Mouse (Mus musculus) hindbrain, embryonic 14.5 days (tissue): Measurements from ENCODE around the gene Sptb. TPM values are rescaled to one million over a fixed set of nuclear protein-coding genes. Genes with fewer than 3 reads are reported as not detected.

Experiments
- ATAC-seq: fragments of 200-750 bp; cut with Nextera tagmentation; 2 replicates; pipeline ENCODE4 v1.8.0; 2017; ENCODE audit warnings: moderate number of reproducible peaks, mild to moderate bottlenecking, moderate TSS enrichment, moderate library complexity; ENCODE audit not compliant: low FRiP score
- DNase-seq: peaks from one replicate; pipeline ENCODE4 v3.0.0-alpha.2; 2015; ENCODE audit warnings: low spot score
- H3K27ac ChIP-seq: fragments of 300-500 bp; sonication (generic); 2 replicates; pipeline ENCODE4 v1.5.1; 2014; ENCODE audit warnings: mild to moderate bottlenecking, moderate library complexity
- H3K27me3 ChIP-seq: fragments of 300-500 bp; sonication (generic); 2 replicates; pipeline ENCODE4 v1.6.1; 2014; ENCODE audit warnings: mild to moderate bottlenecking, low read length, mixed read lengths; ENCODE audit not compliant: control insufficient read depth, insufficient read depth
- H3K36me3 ChIP-seq: fragments of 300-500 bp; sonication (generic); replicated peaks from 2 replicates; pipeline ENCODE4 v1.6.1; 2014; ENCODE audit not compliant: control insufficient read depth, insufficient read depth
- H3K4me1 ChIP-seq: fragments of 300-500 bp; sonication (generic); replicated peaks from 2 replicates; pipeline ENCODE4 v1.6.1; 2014; ENCODE audit warnings: antibody characterized with exemption, low read length, mixed read lengths; ENCODE audit not compliant: control insufficient read depth, insufficient read depth
- H3K4me2 ChIP-seq: fragments of 300-500 bp; sonication (generic); replicated peaks from 2 replicates; pipeline ENCODE4 v1.6.1; 2014; ENCODE audit warnings: mild to moderate bottlenecking, moderate library complexity
- H3K4me3 ChIP-seq: fragments of 300-500 bp; sonication (generic); replicated peaks from 2 replicates; pipeline ENCODE4 v1.5.1; 2014; ENCODE audit warnings: mild to moderate bottlenecking, low read length
- H3K9ac ChIP-seq: fragments of 300-500 bp; sonication (generic); 2 replicates; pipeline ENCODE4 v1.6.1; 2014
- H3K9me3 ChIP-seq: fragments of 300-500 bp; sonication (generic); 2 replicates; pipeline ENCODE4 v1.6.1; 2016; ENCODE audit warnings: low read length; ENCODE audit not compliant: control insufficient read depth
- WGBS: fragments of 180-500 bp; shearing (Covaris S2); extraction: QIAGEN DNeasy Blood & Tissue Kit; methylation state at CpG from one replicate; pipeline ENCODE4 v1.1.7; 2014; 5-methylcytosine and 5-hydroxymethylcytosine counted together
- polyA plus RNA-seq: library from polyadenylated mRNA; unstranded; fragments of >200 nt; fragmentation: Nextera tagmentation; extraction: Ambion mirVana; gene quantifications from 2 replicates; pipeline ENCODE4 v1.2.1, GENCODE M21; 2014

Gene Sptb
- polyA plus RNA-seq: 11.3 and 11.5 TPM in 2 replicates

DNA sequence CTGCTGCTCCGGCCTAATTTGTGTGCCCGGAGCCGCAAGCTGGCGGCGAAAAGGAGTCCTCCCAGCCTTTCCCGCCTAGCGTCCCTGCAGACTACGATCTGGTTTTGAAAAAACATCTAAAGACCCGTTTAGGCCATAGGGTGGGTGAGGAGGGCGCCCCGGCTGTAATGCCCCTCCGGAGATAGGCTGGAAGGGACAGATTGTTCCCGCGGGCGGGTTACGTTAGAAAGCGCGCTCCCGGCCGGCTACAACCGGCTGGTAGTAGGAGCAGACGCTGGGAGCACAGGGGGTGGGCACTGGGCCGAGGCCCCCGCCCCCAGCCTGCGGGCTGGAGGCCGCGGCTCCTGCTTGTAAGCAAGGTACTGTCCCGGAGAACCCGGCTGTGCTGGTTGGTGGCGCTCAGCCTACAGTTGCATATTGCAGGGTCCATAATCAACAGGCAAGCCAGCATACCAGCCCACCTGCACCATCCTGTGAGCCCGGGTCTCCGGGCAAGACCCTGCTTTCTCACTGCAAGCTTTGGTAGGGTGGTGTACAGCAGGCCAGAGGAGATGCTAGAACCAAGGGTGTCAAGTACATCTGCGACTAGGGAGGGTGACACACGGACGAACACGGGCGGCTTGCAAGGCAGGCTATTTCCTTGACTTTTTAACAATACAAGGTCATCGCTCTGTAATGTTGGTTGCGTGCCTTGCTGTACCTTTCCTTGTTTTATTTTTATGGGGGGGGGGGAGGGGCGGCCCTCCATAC lies at the start of gene Sptb:
Gene Sptb, minus strand, starts transcription at position 197 of the 750 bp plus-strand sequence.
- 0 out of 2 replicates have a peak, but pooled peaks cover 5% of the 10 kb centered on the region for H3K4me1 ChIP-seq
- H3K4me2 ChIP-seq: peak within 1 kb of the TSS; percentile 99
- H3K4me3 ChIP-seq: peak within 1 kb of the TSS; percentile 62
- ATAC-seq (peak; percentile 79), DNase-seq (peak; percentile 67)
- H3K9me3 ChIP-seq: no peaks in the 10 kb centered on the region
- no peaks in the 10 kb centered on the region for H3K36me3 ChIP-seq
- H3K27ac ChIP-seq: peak within 1 kb of the TSS; percentile 49; the same call in 1 of the 2 replicates
- H3K27me3 ChIP-seq: peaks cover 42% of the 10 kb centered on the region
- peak within 1 kb of the TSS; percentile 64 for H3K9ac ChIP-seq
- WGBS: under 1% methylated on average over 40 of the region's 40 CpGs

- Histone ChIP-seq H3K27me3 (no peaks in the 10 kb centered on the region), H3K9ac (no peak overlapping the region), H3K4me1 (no peaks in the 10 kb centered on the region), H3K4me2 (no peak overlapping the region), H3K27ac (no peak overlapping the region), H3K4me3 (no peak overlapping the region), H3K9me3 (no peaks in the 10 kb centered on the region), H3K36me3 (no peaks in the 10 kb centered on the region)
- WGBS: 42% methylated on average over 14 of the region's 14 CpGs
- ATAC-seq (no peak), DNase-seq (peak; percentile 76)
Observed at GRCm38 (mm10) chr12:76752652-76753318, 42.4 kb upstream of the Sptb start.

- no peak overlapping the region for H3K9ac ChIP-seq
- no peaks in the 10 kb centered on the region for H3K4me1 ChIP-seq
- H3K36me3 ChIP-seq: no peaks in the 10 kb centered on the region
- no peaks in the 10 kb centered on the region for H3K9me3 ChIP-seq
- H3K4me2 ChIP-seq: no peak overlapping the region
- no peak overlapping the region for H3K4me3 ChIP-seq
- no peak overlapping the region for H3K27ac ChIP-seq
- DNase-seq (no peak), ATAC-seq (no peak)
- no peaks in the 10 kb centered on the region for H3K27me3 ChIP-seq
- 84% methylated on average over 16 of the region's 16 CpGs for WGBS
Observed at GRCm38 (mm10) chr12:76750866-76751459, 40.6 kb upstream of the Sptb start.

GRCm38 (mm10) chr12:76727955-76728354 lies 17.6 kb upstream of the Sptb start:
- no peak for ATAC-seq
- H3K9ac ChIP-seq: no peak overlapping the region

DNA sequence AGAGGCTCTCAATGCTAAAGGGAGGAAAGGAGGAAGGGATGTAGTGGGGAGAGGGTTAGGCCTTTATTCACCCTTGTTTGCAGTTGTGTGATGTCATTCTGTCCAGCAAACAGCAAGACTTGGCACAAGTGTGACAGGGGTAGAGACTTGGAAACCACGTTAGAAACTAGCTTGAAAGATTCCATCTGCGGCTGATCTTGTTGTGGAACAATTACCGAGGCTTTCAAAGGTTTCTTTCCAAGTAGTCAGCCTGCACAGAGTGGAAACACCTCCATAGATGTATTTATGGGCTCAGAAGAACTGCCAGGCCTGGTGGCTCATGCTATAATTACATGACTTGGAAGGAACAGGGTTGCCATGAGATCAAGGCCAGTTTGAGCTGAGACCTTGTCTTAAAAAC lies 11.7 kb upstream of the Sptb start:
- H3K4me1 ChIP-seq: no peaks in the 10 kb centered on the region
- H3K27ac ChIP-seq: no peak overlapping the region
- no peaks in the 10 kb centered on the region for H3K27me3 ChIP-seq
- H3K9me3 ChIP-seq: no peaks in the 10 kb centered on the region
- ATAC-seq (no peak), DNase-seq (no peak)
- H3K4me3 ChIP-seq: no peak overlapping the region
- no peak overlapping the region for H3K9ac ChIP-seq
- no peak overlapping the region for H3K4me2 ChIP-seq
- WGBS: 82% methylated on average over 3 of the region's 3 CpGs
- H3K36me3 ChIP-seq: no peaks in the 10 kb centered on the region

More at GRCm38 (mm10) chr12:76727955-76728354, 17.6 kb upstream of the Sptb start:
- no peak for DNase-seq
- no peaks in the 10 kb centered on the region for H3K27me3 ChIP-seq
- H3K27ac ChIP-seq: no peak overlapping the region
- H3K4me1 ChIP-seq: no peaks in the 10 kb centered on the region
- H3K4me2 ChIP-seq: no peak overlapping the region
- H3K36me3 ChIP-seq: no peaks in the 10 kb centered on the region
- WGBS: 94% methylated on average over 4 of the region's 4 CpGs
- peaks cover 4% of the 10 kb centered on the region; the same call in 1 of the 2 replicates for H3K9me3 ChIP-seq
- no peak overlapping the region for H3K4me3 ChIP-seq

DNA sequence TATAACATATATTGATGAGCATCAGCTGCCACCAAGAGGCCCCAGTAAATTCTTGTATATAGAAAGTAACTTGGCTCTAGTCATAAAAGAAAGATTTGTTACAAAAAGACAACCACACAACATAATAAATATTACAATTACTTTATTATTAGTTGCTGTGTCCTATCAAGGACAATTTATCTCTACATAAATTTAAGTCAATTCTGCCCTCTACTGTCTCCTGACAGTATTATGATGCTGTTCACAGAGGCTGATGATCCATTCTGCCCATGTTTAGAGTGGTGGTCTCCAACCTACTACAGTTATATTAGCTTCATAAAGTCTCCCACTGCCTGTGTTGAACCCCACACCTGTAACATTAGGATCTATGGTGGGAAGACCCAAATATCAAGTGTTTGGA lies 10.2 kb upstream of the Sptb start:
- Histone ChIP-seq H3K4me3 (no peak overlapping the region), H3K9ac (no peak overlapping the region), H3K4me1 (no peaks in the 10 kb centered on the region), H3K9me3 (no peaks in the 10 kb centered on the region), H3K27me3 (no peaks in the 10 kb centered on the region), H3K27ac (no peak overlapping the region), H3K36me3 (no peaks in the 10 kb centered on the region), H3K4me2 (no peak overlapping the region)
- peak; percentile 67 for DNase-seq
- no peak for ATAC-seq

DNA sequence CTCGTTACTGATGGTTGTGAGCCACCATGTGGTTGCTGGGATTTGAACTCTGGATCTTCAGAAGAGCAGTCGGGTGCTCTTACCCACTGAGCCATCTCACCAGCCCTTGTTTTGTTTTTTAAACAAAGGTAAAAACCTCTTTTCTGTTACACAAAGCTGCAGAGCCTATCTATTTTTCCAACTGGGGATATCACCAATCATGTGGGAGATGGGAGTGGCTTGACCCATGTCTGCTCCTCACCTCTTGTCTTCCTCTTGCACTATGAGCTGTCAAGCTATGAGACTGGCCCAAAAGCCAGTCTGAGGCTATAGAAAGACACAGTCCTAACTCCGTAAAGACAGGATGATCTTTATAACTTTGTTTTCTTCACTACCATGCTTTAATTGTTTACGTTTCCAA lies 8.0 kb upstream of the Sptb start:
- Histone ChIP-seq H3K4me2 (no peak overlapping the region), H3K27ac (no peak overlapping the region), H3K9ac (no peak overlapping the region), H3K9me3 (no peaks in the 10 kb centered on the region), H3K36me3 (no peaks in the 10 kb centered on the region), H3K4me3 (no peak overlapping the region), H3K27me3 (peaks cover under 1% of the 10 kb centered on the region; the same call in 1 of the 2 replicates), H3K4me1 (no peaks in the 10 kb centered on the region)
- no peak for DNase-seq
- WGBS: 91% methylated on average over 4 of the region's 4 CpGs
- no peak for ATAC-seq

DNA sequence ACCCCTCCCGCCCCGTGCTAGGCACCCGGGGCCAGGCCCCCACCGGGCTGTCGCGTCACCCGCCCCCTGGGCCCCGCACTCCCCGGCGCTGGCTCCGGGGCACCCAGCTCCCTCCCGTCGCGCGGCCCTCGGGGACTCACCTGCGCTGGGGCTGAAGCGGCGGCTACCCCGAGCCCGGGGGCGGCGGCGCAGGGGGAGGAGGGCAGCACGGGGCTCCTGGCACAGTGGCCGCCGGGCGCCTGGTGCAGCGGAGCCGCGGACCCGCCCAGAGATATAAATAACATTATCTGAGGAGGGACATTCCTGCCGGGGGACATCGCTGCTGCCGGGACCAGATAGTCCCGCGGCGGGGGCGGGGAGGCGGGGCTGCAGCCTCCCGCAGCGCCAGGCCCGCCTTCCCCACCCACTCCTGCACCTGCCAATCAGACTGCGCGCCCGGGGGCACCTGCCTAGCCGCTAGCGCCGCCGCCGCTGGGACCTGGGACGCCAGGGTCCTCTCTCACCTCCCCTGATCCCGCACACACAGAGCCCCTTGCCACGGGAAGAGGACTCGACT lies 474 bp downstream of the Sptb start:
- Histone ChIP-seq H3K36me3 (no peaks in the 10 kb centered on the region), H3K9me3 (no peaks in the 10 kb centered on the region), H3K4me3 (peak overlapping the region; percentile 62), H3K4me2 (peak overlapping the region; percentile 99), H3K9ac (peak overlapping the region; percentile 64), H3K27ac (0 out of 2 replicates have a peak overlapping the region, but pooled peaks have one; percentile 49), H3K27me3 (peaks cover 42% of the 10 kb centered on the region), H3K4me1 (0 out of 2 replicates have a peak, but pooled peaks cover 8% of the 10 kb centered on the region)
- DNase-seq: peak; percentile 61
- ATAC-seq: peak; percentile 74
- WGBS: 0% methylated on average over 49 of the region's 55 CpGs
